Mouse (Mus musculus) heart, embryonic 11.5 days (tissue): ENCODE measurements around the gene Rbm41. TPM values are rescaled to one million over a fixed set of nuclear protein-coding genes. Genes with fewer than 3 reads are reported as not detected.

ENCODE experiments used
- ATAC-seq: fragments of 200-750 bp; cut with Nextera tagmentation; replicated peaks from 2 replicates; pipeline ENCODE4 v1.8.0; 2017; ENCODE audit warnings: moderate library complexity; ENCODE audit not compliant: insufficient number of reproducible peaks, low FRiP score, low TSS enrichment
- H3K27ac ChIP-seq: fragments of 300-500 bp; sonication (generic); 2 replicates; pipeline ENCODE4 v1.5.1; 2014; ENCODE audit warnings: mild to moderate bottlenecking, low read depth, low read length
- H3K27me3 ChIP-seq: fragments of 300-500 bp; sonication (generic); 2 replicates; pipeline ENCODE4 v1.6.1; 2014; ENCODE audit warnings: mild to moderate bottlenecking, low read length, mixed read lengths; ENCODE audit not compliant: control insufficient read depth, insufficient read depth
- H3K36me3 ChIP-seq: fragments of 300-500 bp; sonication (generic); 2 replicates; pipeline ENCODE4 v1.6.1; 2014; ENCODE audit warnings: mild to moderate bottlenecking, low read length, moderate library complexity, mixed read lengths; ENCODE audit not compliant: control insufficient read depth, insufficient read depth
- H3K4me1 ChIP-seq: fragments of 300-500 bp; sonication (generic); 2 replicates; pipeline ENCODE4 v1.6.1; 2014; ENCODE audit warnings: low read length; ENCODE audit not compliant: control insufficient read depth, insufficient read depth
- H3K4me2 ChIP-seq: fragments of 300-500 bp; sonication (generic); 2 replicates; pipeline ENCODE4 v1.6.1; 2014; ENCODE audit warnings: mild to moderate bottlenecking, moderate library complexity
- H3K4me3 ChIP-seq: fragments of 300-500 bp; sonication (generic); 2 replicates; pipeline ENCODE4 v1.5.1; 2014; ENCODE audit warnings: low read depth, low read length
- H3K9ac ChIP-seq: fragments of 300-500 bp; sonication (generic); 2 replicates; pipeline ENCODE4 v1.6.1; 2014; ENCODE audit warnings: mild to moderate bottlenecking, low read depth, low read length, moderate library complexity
- H3K9me3 ChIP-seq: fragments of 300-500 bp; sonication (generic); replicated peaks from 2 replicates; pipeline ENCODE4 v1.6.1; 2016; ENCODE audit warnings: low read length; ENCODE audit not compliant: control insufficient read depth
- WGBS: fragments of 180-500 bp; shearing (Covaris S2); extraction: QIAGEN DNeasy Blood & Tissue Kit; methylation state at CpG from one replicate; pipeline ENCODE4 v1.1.7; 2014; ENCODE audit not compliant: insufficient replicate concordance; 5-methylcytosine and 5-hydroxymethylcytosine counted together
- polyA plus RNA-seq: library from polyadenylated mRNA; unstranded; fragments of >200 nt; fragmentation: Nextera tagmentation; extraction: Ambion mirVana; gene quantifications from 2 replicates; pipeline ENCODE4 v1.2.1, GENCODE M21; 2014

Rbm41 gene
- polyA plus RNA-seq, 1 experiment from 2014 or later, result 6.6 TPM

GRCm38 (mm10) chrX:139877105-139877504, 121.3 kb downstream of the Rbm41 start:
- H3K4me3 ChIP-seq, result no peak overlapping the region
- no peak overlapping the region for H3K4me2 ChIP-seq
- no peaks in the 10 kb centered on the region for H3K4me1 ChIP-seq
- H3K27ac ChIP-seq, result no peak overlapping the region
- H3K36me3 ChIP-seq, result no peaks in the 10 kb centered on the region
- ATAC-seq, result no peak
- H3K27me3 ChIP-seq, result no peaks in the 10 kb centered on the region
- no peak overlapping the region for H3K9ac ChIP-seq
- 75% methylated on average over 7 of the region's 7 CpGs for WGBS
- H3K9me3 ChIP-seq, result no peaks in the 10 kb centered on the region

GRCm38 (mm10) chrX:139870938-139871791, 127.2 kb downstream of the Rbm41 start, which contains the start of gene Morc4:
Morc4 (minus strand) TSS chrX:139871677.
- ATAC-seq, result peak; percentile 84
- no peaks in the 10 kb centered on the region for H3K27me3 ChIP-seq
- WGBS, result 20% methylated on average over 74 of the region's 87 CpGs
- H3K4me1 ChIP-seq, result no peaks in the 10 kb centered on the region
- peak within 1 kb of the TSS; percentile 61 for H3K4me3 ChIP-seq
- peak within 1 kb of the TSS; percentile 72; the same call in 1 of the 2 replicates for H3K9ac ChIP-seq
- no peak within 1 kb of the TSS for H3K27ac ChIP-seq
- H3K9me3 ChIP-seq, result no peaks in the 10 kb centered on the region
- peak within 1 kb of the TSS; percentile 73 for H3K4me2 ChIP-seq
- no peaks in the 10 kb centered on the region for H3K36me3 ChIP-seq

GRCm38 (mm10) chrX:139870300-139870711, 128.1 kb downstream of the Rbm41 start:
- Histone ChIP-seq H3K4me3 (peak overlapping the region; percentile 61), H3K36me3 (no peaks in the 10 kb centered on the region), H3K4me2 (peak overlapping the region; percentile 73), H3K27ac (no peak overlapping the region), H3K9me3 (no peaks in the 10 kb centered on the region), H3K4me1 (no peaks in the 10 kb centered on the region), H3K27me3 (no peaks in the 10 kb centered on the region), H3K9ac (no peak overlapping the region)
- WGBS, result 19% methylated on average over 15 of the region's 15 CpGs
- no peak; the same call in 1 of the 2 replicates for ATAC-seq

GRCm38 (mm10) chrX:139859402-139859801, 139.0 kb downstream of the Rbm41 start:
- ATAC-seq, result no peak
- Histone ChIP-seq H3K36me3 (no peaks in the 10 kb centered on the region), H3K9me3 (no peaks in the 10 kb centered on the region), H3K27ac (no peak overlapping the region), H3K9ac (no peak overlapping the region), H3K4me1 (no peaks in the 10 kb centered on the region), H3K4me3 (no peak overlapping the region), H3K4me2 (no peak overlapping the region), H3K27me3 (no peaks in the 10 kb centered on the region)
- 46% methylated on average over 5 of the region's 5 CpGs for WGBS

- Histone ChIP-seq H3K27me3 (no peaks in the 10 kb centered on the region), H3K4me3 (no peak overlapping the region), H3K4me1 (no peaks in the 10 kb centered on the region), H3K9ac (no peak overlapping the region), H3K4me2 (no peak overlapping the region), H3K27ac (no peak overlapping the region), H3K9me3 (no peaks in the 10 kb centered on the region), H3K36me3 (no peaks in the 10 kb centered on the region)
- no peak for ATAC-seq
- 76% methylated on average over 4 of the region's 4 CpGs for WGBS
These were observed 143.6 kb downstream of the Rbm41 start for GRCm38 (mm10) chrX:139854795-139855194.

- ATAC-seq, result no peak
- Histone ChIP-seq H3K9me3 (no peaks in the 10 kb centered on the region), H3K27me3 (no peaks in the 10 kb centered on the region), H3K36me3 (no peaks in the 10 kb centered on the region), H3K27ac (no peak overlapping the region), H3K4me1 (no peaks in the 10 kb centered on the region), H3K4me2 (no peak overlapping the region), H3K4me3 (no peak overlapping the region), H3K9ac (no peak overlapping the region)
- 73% methylated on average over 6 of the region's 6 CpGs for WGBS
These were observed 157.3 kb downstream of the Rbm41 start for GRCm38 (mm10) chrX:139841091-139841490.

Other genes with a start within 250 kb of the Rbm41 start
- gene Ripply1, start 216.2 kb downstream of the Rbm41 start, polyA plus RNA-seq, result not detected in 2 replicates
- not detected in 2 replicates for gene Cldn2, start 197.8 kb downstream of the Rbm41 start, polyA plus RNA-seq
- 10.2 and 10.3 TPM in 2 replicates for gene Morc4, start 126.9 kb downstream of the Rbm41 start, polyA plus RNA-seq
- gene Nup62cl, start 64.1 kb upstream of the Rbm41 start, polyA plus RNA-seq, result 1.9 and 5.0 TPM in 2 replicates
- not detected in 2 replicates for gene Pih1h3b, start 64.3 kb upstream of the Rbm41 start, polyA plus RNA-seq